Mouse (Mus musculus): ENCODE measurements around the gene Inafm2. TPM values are rescaled to one million over a fixed set of nuclear protein-coding genes. Genes with fewer than 3 reads are reported as not detected.

The Inafm2 gene
- polyA plus RNA-seq, 1 experiment from 2014 or later, result 24.2 TPM

- Histone ChIP-seq H3K36me3 (no peaks in the 10 kb centered on the region), H3K4me3 (no peak overlapping the region), H3K27ac (replicated peaks) (no peak overlapping the region), H3K9me3 (replicated peaks) (no peaks in the 10 kb centered on the region), H3K27me3 (ENCODE audit: low read depth, poor library complexity, severe bottlenecking) (peaks cover 100% of the 10 kb centered on the region), H3K4me1 (peaks cover 52% of the 10 kb centered on the region)
- DNase-seq (ENCODE audit: low spot score), result no peak
- 82% methylated on average over 4 of the region's 4 CpGs for WGBS
These were observed 37.1 kb upstream of the Inafm2 start for GRCm38 (mm10) chr2:118708472-118708871.

GRCm38 (mm10) chr2:118709655-118710221 lies 35.8 kb upstream of the Inafm2 start:
- Histone ChIP-seq H3K36me3 (no peaks in the 10 kb centered on the region), H3K4me1 (peaks cover 53% of the 10 kb centered on the region), H3K27me3 (ENCODE audit: low read depth, poor library complexity, severe bottlenecking) (peaks cover 92% of the 10 kb centered on the region), H3K27ac (replicated peaks) (no peak overlapping the region), H3K9me3 (replicated peaks) (no peaks in the 10 kb centered on the region), H3K4me3 (no peak overlapping the region)
- WGBS, result 39% methylated on average over 4 of the region's 4 CpGs
- DNase-seq (ENCODE audit: low spot score), result no peak

GRCm38 (mm10) chr2:118711038-118711494 lies 34.5 kb upstream of the Inafm2 start:
- H3K9me3 ChIP-seq (replicated peaks), result no peaks in the 10 kb centered on the region
- WGBS, result under 1% methylated on average over 36 of the region's 36 CpGs
- peaks cover 55% of the 10 kb centered on the region for H3K4me1 ChIP-seq
- peak overlapping the region; percentile 65; the same call in 1 of the 2 replicates for H3K27ac ChIP-seq (replicated peaks)
- peak; percentile 71 for DNase-seq (ENCODE audit: low spot score)
- H3K4me3 ChIP-seq, result peak overlapping the region; percentile 57
- H3K36me3 ChIP-seq, result no peaks in the 10 kb centered on the region
- peaks cover 90% of the 10 kb centered on the region for H3K27me3 ChIP-seq (ENCODE audit: low read depth, poor library complexity, severe bottlenecking)

- H3K27me3 ChIP-seq (ENCODE audit: low read depth, poor library complexity, severe bottlenecking), result peaks cover 76% of the 10 kb centered on the region
- H3K36me3 ChIP-seq, result no peaks in the 10 kb centered on the region
- no peak overlapping the region for H3K4me3 ChIP-seq
- H3K27ac ChIP-seq (replicated peaks), result no peak overlapping the region
- WGBS, result 90% methylated on average over 6 of the region's 6 CpGs
- H3K9me3 ChIP-seq (replicated peaks), result no peaks in the 10 kb centered on the region
- DNase-seq (ENCODE audit: low spot score), result no peak
- H3K4me1 ChIP-seq, result peaks cover 50% of the 10 kb centered on the region
These were observed 31.9 kb upstream of the Inafm2 start for GRCm38 (mm10) chr2:118713631-118714030.

- Histone ChIP-seq H3K4me1 (peaks cover 49% of the 10 kb centered on the region), H3K9me3 (replicated peaks) (no peaks in the 10 kb centered on the region), H3K27me3 (ENCODE audit: low read depth, poor library complexity, severe bottlenecking) (peaks cover 76% of the 10 kb centered on the region), H3K27ac (replicated peaks) (no peak overlapping the region), H3K4me3 (no peak overlapping the region), H3K36me3 (no peaks in the 10 kb centered on the region)
- DNase-seq (ENCODE audit: low spot score), result peak; percentile 54
- WGBS, result 32% methylated on average over 4 of the region's 4 CpGs
These were observed 31.3 kb upstream of the Inafm2 start for GRCm38 (mm10) chr2:118714230-118714629.

- no peaks in the 10 kb centered on the region for H3K36me3 ChIP-seq
- H3K27ac ChIP-seq (replicated peaks), result no peak overlapping the region
- H3K9me3 ChIP-seq (replicated peaks), result no peaks in the 10 kb centered on the region
- peaks cover 56% of the 10 kb centered on the region for H3K27me3 ChIP-seq (ENCODE audit: low read depth, poor library complexity, severe bottlenecking)
- peaks cover 30% of the 10 kb centered on the region for H3K4me1 ChIP-seq
- H3K4me3 ChIP-seq, result no peak overlapping the region
- no peak for DNase-seq (ENCODE audit: low spot score)
- 91% methylated on average over 5 of the region's 5 CpGs for WGBS
These were observed 28.9 kb upstream of the Inafm2 start for GRCm38 (mm10) chr2:118716677-118717076.

- 85% methylated on average over 15 of the region's 15 CpGs for WGBS
- DNase-seq (ENCODE audit: low spot score), result no peak
- no peak overlapping the region for H3K27ac ChIP-seq (replicated peaks)
- H3K9me3 ChIP-seq (replicated peaks), result no peaks in the 10 kb centered on the region
- H3K36me3 ChIP-seq, result no peaks in the 10 kb centered on the region
- H3K27me3 ChIP-seq (ENCODE audit: low read depth, poor library complexity, severe bottlenecking), result peaks cover 49% of the 10 kb centered on the region
- H3K4me1 ChIP-seq, result peaks cover 11% of the 10 kb centered on the region
- H3K4me3 ChIP-seq, result no peak overlapping the region
These were observed 21.7 kb upstream of the Inafm2 start for GRCm38 (mm10) chr2:118723693-118724486.

- no peak for DNase-seq (ENCODE audit: low spot score)
- Histone ChIP-seq H3K9me3 (replicated peaks) (no peaks in the 10 kb centered on the region), H3K4me3 (no peak overlapping the region), H3K36me3 (no peaks in the 10 kb centered on the region), H3K27ac (replicated peaks) (no peak overlapping the region), H3K27me3 (ENCODE audit: low read depth, poor library complexity, severe bottlenecking) (peaks cover 56% of the 10 kb centered on the region), H3K4me1 (peaks cover 12% of the 10 kb centered on the region)
- WGBS, result 92% methylated on average over 4 of the region's 4 CpGs
These were observed 20.0 kb upstream of the Inafm2 start for GRCm38 (mm10) chr2:118725511-118725910.

- peaks cover 67% of the 10 kb centered on the region for H3K27me3 ChIP-seq (ENCODE audit: low read depth, poor library complexity, severe bottlenecking)
These were observed 18.7 kb upstream of the Inafm2 start for GRCm38 (mm10) chr2:118726873-118727272.

GRCm38 (mm10) chr2:118727911-118728310 lies 17.6 kb upstream of the Inafm2 start:
- no peak for DNase-seq (ENCODE audit: low spot score)
- no peak overlapping the region for H3K27ac ChIP-seq (replicated peaks)
- no peaks in the 10 kb centered on the region for H3K9me3 ChIP-seq (replicated peaks)
- no peak overlapping the region for H3K4me3 ChIP-seq
- WGBS, result 25% methylated on average over 9 of the region's 9 CpGs
- peaks cover 68% of the 10 kb centered on the region for H3K27me3 ChIP-seq (ENCODE audit: low read depth, poor library complexity, severe bottlenecking)
- H3K4me1 ChIP-seq, result peaks cover 13% of the 10 kb centered on the region
- H3K36me3 ChIP-seq, result no peaks in the 10 kb centered on the region

More at GRCm38 (mm10) chr2:118726873-118727272, 18.7 kb upstream of the Inafm2 start:
- Histone ChIP-seq H3K36me3 (no peaks in the 10 kb centered on the region), H3K9me3 (replicated peaks) (no peaks in the 10 kb centered on the region), H3K27ac (replicated peaks) (no peak overlapping the region), H3K4me3 (no peak overlapping the region), H3K4me1 (peaks cover 15% of the 10 kb centered on the region)
- no peak for DNase-seq (ENCODE audit: low spot score)
- 81% methylated on average over 2 of the region's 2 CpGs for WGBS

GRCm38 (mm10) chr2:118728337-118728736 lies 17.2 kb upstream of the Inafm2 start, which contains the start of gene Plcb2:
Plcb2 (minus strand) TSS chr2:118728438.
- no peak for DNase-seq (ENCODE audit: low spot score)
- 17% methylated on average over 6 of the region's 7 CpGs for WGBS
- Histone ChIP-seq H3K4me1 (peaks cover 12% of the 10 kb centered on the region), H3K27me3 (ENCODE audit: low read depth, poor library complexity, severe bottlenecking) (peaks cover 66% of the 10 kb centered on the region), H3K36me3 (no peaks in the 10 kb centered on the region), H3K27ac (replicated peaks) (no peak within 1 kb of the TSS), H3K9me3 (replicated peaks) (no peaks in the 10 kb centered on the region), H3K4me3 (no peak within 1 kb of the TSS)

GRCm38 (mm10) chr2:118729194-118729593 lies 16.4 kb upstream of the Inafm2 start:
- H3K27me3 ChIP-seq (ENCODE audit: low read depth, poor library complexity, severe bottlenecking), result peaks cover 68% of the 10 kb centered on the region

More at GRCm38 (mm10) chr2:118729194-118729593, 16.4 kb upstream of the Inafm2 start:
- no peak for DNase-seq (ENCODE audit: low spot score)
- no peaks in the 10 kb centered on the region for H3K36me3 ChIP-seq
- peaks cover 12% of the 10 kb centered on the region for H3K4me1 ChIP-seq
- no peak overlapping the region for H3K4me3 ChIP-seq
- H3K9me3 ChIP-seq (replicated peaks), result no peaks in the 10 kb centered on the region
- no peak overlapping the region for H3K27ac ChIP-seq (replicated peaks)
- WGBS, result 45% methylated on average over 4 of the region's 4 CpGs
